Mouse (Mus musculus) megakaryocyte, embryonic 14.5 days (primary cell): ENCODE data around the gene Upb1.

ENCODE experiments used
- FLI1 ChIP-seq: IDR thresholded peaks from 2 replicates; pipeline ENCODE4 v1.6.1; 2012; ENCODE audit warnings: low read length, inconsistent platforms, mixed read lengths
- GATA1 ChIP-seq: IDR thresholded peaks from 3 replicates; pipeline ENCODE4 v1.6.1; 2012; ENCODE audit warnings: mixed read lengths, low read length, inconsistent platforms, borderline replicate concordance

DNA sequence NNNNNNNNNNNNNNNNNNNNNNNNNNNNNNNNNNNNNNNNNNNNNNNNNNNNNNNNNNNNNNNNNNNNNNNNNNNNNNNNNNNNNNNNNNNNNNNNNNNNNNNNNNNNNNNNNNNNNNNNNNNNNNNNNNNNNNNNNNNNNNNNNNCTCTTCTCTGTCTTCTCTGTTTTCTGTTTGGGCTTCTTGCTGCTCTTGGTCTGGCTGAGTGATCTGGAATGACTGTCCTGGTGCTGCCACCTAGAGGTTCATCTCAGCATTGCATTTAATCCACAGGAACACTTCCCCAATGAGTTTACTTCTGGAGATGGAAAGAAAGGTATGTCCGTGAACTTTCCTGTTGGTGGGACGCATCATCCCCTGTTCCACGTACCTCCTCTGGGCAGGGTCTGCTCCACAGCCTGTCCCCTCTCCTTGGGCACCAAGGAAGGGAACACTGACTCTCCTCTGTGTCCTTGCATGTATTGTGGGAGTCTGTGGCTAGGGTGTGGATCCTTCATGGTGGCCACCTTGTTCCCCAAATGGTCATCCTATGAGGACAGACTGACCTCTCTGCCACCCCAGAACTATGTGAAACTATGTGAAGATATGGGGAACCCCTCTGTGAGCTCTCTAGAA lies 35.8 kb downstream of the Upb1 start:
- TF ChIP-seq GATA1, result no peak
- no peak for TF ChIP-seq FLI1
